Mouse (Mus musculus) megakaryocyte, adult 5-6 weeks (primary cell): ENCODE data around the gene Zfp948. TPM values are rescaled to one million over a fixed set of nuclear protein-coding genes. Genes with fewer than 3 reads are reported as not detected.
A peak's percentile ranks its signal among the peaks of the same experiment; 100 is the strongest.

Experiments
- ATAC-seq: 2 replicates; pipeline ENCODE4 v1.8.0; 2016; ENCODE audit warnings: mild to moderate bottlenecking, inconsistent platforms; ENCODE audit not compliant: poor library complexity, severe bottlenecking
- total RNA-seq, 2 experiments: library from RNA; stranded (forward) in 1 of 2; stranded (reverse) in 1 of 2; fragments of 153-499, 151-499 nt in 1 of 2; fragments of 221-1000, 200-1000 nt in 1 of 2; gene quantifications; 2 replicates each; pipeline versions ENCODE4 v1.2.3 to v1.2.4; 2015 to 2017

Zfp948 gene
- 2.0 and 3.4 TPM in 2 replicates for total RNA-seq (2015)
- total RNA-seq (2017) = 1.8 and 3.0 TPM in 2 replicates

DNA sequence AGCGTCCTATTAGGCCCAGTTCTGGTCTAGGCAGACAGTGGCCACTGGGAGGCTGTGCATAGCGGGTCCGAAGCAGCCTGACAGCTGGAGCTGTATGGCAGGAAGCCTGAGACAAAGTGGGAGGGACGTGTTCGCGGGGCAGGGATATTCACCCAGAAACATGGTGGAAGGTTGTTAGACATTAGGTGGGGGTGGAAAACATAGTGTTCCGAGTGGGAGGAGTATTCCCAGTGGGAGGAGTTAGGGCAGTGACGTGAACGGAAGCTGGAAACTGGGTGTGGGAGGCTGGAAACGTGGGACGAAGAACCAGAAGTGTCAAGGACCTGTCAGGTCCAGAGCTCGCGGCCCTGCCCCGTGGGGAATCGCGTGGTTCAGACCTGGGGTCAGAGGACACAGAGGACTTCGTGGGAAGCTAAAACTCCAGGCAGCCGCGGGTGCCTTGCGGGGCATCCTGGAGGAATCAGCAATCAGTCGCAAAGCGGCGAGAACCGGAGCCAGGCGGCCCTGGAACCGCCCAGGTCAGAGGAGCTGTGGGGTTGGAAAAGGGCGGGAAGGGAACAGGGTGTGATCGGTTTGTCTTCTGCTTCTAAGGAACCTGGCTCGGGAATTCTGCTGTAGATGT is at the start of gene Zfp948:
Gene Zfp948, plus strand, starts transcription at position 281 of the 622 bp plus-strand sequence.
- ATAC-seq = peak; percentile 86

DNA sequence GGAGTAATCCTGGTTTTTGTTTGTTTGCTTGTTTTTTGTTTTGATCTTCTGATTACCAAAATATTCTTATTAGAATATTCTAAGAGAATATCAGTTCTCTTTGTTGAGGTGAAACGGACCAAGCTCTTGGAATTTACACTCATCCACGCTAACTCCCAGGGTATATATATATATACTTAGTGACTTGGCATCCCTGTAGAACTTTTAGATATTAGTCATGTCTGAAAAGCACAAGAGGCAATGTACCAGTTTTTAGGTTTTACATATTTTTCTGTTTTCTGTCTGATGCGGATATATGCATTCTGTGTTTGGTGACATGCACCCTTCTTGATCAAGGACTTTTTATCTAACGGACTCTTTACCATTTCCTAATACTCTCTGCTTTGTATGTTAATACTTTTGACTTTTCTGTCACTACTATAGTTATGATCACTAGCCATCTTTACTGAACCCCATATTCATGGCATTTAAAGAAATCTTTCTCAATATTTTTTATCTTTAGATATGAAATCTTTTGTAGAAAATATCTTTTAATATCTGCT is 49.6 kb upstream of the Zfp948 start:
- no peak; the same call in 1 of the 2 replicates for ATAC-seq

DNA sequence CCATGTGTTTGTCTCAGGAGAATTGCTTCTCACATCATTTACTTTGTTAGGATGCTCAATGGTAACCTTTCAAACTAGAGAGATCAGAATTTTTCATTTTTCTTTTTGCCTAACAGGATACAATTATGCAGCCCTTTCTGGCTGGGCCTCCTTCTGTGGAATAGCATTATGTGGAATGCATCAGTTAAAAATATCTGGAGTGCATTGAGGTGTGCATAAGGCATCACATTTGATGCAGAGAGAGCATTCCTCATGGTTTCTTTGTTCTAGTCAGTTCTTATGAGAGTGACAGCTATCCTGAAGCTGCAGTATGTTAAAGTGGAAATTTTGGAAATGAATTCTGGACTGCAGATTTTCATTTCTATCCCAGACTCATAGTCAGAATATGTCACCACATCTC is 40.5 kb upstream of the Zfp948 start:
- no peak for ATAC-seq

DNA sequence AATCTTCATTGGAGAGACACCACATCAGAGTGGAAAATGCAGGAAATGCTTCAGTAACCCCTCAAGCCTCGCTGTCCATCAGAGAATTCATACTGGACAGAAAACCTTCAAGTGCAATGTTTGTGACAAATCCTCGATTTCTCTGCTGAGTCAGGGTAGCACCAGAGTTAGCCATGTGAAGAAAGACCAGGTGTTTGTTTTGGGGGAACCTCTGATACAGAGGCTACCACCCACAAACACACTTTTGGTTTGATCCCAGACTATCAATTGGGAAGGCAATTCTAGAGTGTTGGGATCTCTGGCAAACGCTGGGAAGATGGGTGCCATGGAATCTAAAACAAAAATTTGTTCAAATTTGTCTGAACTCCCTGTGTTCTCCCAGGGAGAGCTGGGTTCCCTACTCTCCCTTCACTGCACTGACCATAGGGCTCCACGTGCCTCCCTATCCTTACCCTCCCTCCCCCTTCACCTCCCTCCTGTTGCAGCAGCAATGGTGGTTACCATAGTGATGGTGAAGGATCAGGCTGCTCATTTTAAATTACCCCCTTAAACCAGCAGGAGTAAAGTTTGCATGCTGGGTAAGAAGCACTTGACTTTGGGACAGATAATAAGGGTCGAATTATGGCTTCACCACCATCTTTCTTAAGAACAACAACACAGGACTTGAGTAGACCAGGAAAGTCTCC is 36.0 kb upstream of the Zfp948 start:
- ATAC-seq = no peak

DNA sequence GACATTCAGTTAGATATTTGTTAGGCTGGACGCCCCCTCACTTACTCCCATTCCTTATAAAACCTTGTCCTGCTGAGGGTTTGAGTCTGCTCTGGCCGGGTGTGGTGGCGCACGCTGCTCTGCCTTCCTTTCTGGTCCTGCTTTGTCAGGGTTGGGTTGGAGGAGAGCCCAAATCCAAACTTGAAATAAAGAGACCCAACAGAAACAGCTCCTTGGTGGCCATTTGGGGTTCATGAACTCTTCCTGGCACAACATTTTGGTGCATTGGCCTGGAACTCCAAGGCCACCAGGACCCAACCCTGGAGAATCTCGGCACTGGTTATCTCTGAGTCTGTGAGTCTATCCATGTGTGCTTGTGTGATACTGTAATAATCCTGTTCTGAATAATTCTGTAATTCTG is 35.2 kb upstream of the Zfp948 start:
- ATAC-seq = no peak

DNA sequence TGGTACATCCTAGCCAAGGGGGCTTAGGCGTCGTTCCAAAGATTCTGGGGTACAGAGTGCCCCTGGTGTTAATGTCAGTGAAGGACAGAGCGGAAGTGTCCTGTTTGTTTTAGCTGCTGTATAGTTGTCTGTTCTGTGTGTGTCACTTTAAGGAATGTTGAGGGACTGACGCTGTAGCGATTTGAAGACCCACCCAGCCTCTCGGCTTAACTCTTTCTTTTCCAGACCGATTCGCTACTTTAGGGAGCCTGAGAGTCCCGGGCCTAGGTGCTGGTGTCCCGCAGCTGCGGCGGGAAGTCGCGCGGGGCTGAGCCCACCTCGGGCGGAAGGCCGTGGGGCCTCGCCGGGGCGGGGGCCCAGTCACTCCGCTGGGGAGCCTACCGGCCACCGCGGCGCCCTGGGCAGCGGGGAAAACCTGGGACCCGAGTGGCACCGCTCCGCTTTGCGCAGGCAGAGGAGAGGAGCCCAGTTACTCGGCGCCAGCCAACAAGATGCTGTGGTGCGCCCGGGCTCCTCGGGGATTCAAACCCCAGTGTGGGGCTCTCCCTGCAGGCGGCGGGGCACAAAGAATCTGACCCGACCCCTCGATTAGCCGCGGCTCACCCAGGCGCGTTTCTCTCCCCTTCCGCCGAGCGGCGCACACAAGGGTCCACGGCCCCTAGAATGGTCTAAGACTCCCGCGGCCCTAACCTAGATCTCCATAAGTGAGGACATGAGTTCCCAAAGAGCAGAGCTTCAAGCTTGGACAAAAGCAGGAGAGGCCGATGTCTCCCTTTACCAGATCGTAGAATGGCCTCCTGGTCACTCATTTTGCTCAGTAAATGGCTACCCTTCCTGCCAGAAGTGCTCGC is 34.5 kb upstream of the Zfp948 start:
- ATAC-seq = peak; percentile 50

DNA sequence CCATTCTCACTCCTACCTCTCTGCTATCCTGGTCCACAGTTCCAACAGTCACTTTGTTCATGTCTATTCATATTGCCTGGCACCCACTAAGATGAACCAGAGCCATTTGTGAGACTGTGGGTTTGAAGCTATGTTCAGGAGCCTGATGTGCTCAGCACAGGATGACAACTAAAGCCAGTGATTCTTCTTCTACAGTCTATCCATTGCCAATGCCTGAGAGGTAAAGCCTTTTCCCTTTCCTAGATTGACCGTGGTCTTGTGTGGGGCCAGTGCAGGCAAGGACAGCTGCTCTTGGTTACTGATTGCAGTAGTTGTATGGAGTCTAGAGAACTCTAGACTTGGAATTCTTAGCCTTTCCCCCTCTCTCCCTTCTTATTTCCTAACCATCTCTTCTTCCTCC is 32.8 kb upstream of the Zfp948 start:
- no peak for ATAC-seq

DNA sequence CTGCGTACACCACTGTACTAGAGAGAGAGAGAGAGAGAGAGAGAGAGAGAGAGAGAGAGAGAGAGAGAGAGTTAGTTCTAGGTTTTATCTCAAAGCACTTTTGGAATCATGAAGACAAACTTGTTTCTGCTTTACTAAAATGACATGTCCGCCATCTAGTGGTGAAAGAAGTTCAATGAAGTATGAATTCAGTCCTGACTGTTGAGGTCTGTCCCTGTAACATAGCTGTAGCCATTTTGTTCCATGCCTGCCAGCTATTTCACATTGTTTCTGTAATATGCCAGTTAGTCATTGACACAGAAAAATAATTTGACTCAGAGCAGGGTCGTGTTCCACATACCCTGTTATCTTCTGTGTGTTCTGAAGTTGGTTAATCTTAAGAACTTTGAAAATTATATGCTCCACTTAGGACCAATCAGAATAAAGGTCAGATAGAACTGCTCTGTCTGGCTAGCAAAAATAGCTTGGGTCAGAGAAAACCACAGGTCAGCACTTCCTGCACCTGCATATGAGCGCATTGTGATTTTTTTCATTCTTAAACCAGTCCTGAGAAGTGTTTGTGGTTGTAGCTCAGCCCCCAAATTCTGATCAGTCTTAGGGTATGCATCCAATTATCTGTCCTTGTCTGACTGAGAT is 32.2 kb upstream of the Zfp948 start:
- peak; percentile 46 for ATAC-seq

DNA sequence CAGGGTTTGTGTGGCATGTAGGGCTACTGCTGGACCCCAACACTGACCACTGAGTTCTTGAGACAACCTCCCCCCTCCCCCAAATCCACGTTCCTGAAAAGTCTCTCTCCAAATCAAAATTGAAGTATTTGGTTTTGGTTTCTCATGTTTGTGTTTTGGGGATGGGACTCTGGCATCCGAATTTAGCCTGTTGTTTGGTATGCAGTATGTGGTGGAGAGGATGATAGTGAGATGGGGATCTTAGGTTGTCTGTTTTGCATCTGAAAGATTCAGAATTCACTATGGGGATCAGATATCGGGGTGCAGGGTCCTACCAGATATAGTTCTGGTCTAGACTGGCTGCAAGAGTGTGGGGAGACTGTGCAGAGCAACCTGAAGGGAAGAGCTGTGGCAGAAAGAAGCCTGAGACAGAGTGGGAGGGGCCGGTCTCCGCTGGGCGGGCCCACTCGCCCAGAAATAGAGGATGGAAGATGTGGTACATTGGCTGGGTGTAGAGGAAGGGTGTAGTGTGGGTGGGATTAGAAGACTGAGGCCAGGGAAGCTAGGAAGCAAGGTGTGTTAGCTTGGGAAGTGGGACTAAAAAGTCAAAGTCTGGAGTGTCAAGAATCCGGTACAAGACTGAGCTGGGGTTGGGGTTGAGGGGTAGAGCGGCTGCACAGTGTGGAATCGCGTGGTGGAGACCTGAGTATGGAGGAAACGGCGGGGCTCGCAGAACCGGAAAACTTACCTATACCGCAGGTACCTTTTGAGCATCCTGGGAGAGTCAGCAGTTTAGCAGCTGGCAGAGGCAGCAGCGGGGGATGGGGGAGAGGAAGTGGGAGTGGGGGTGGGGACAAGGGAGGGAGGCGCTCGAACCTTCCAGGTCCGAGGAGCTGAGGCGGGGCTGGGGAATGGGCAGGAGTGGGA is 31.5 kb upstream of the Zfp948 start, which contains the start of gene Zfp52:
Gene Zfp52, plus strand, starts transcription at position 444 of the 906 bp plus-strand sequence.
- ATAC-seq = peak; percentile 62

DNA sequence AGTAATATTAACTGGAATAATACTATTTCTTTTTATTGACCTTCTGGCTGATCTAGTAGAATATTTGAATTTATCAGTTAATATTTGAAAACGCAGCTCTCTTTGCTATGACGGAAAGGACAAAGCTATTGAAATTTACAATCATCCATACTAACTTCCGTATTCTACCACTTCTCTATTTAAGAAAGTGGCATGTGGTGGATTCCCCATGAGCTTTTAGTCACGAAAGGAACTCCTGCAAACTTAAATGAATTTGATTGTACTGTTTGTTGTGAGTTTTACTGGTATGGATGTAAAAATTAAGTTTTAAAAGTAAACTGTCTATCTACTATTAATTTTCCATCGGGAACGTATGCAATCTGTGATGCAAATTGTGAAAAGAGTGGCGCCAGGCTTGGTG is 30.7 kb upstream of the Zfp948 start:
- ATAC-seq = no peak

DNA sequence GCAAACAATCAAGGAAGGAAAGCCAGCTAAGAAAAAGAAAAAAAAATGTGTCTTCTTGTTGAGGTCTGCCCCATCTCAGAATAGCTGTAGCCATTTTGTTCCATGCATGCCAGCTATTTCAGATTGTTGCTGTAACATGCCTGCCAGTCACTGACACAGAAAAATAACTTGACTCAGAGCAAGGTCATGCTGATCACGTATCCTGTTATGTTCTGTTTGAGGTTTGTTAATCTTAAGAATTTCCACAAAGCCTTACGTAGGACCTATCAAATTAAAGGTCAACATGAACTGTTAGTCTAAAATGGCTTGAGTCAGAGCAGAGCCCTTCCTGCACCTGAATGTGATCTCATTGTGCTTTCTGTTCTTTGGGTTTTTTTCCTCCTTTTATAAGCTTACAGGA is 30.1 kb upstream of the Zfp948 start:
- ATAC-seq = no peak

DNA sequence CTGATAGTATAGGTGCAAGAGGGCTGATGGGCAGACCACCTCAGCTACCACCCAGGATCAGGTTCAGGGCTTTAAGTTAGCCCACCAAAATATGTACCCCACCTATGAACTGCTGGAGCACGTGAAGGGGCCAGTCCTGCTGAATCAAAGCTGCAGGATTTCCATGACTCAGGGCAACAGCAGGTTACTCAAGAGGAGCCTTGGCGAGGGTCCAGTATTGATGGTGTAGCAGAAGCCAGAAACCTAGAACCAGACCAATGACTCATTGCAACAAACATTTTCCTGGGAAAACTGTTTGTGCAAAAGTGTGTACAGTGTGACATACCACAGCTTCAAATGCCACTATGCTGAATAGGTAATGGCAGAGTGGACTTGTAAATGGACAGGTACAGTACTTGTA is 9.0 kb upstream of the Zfp948 start:
- ATAC-seq = no peak

DNA sequence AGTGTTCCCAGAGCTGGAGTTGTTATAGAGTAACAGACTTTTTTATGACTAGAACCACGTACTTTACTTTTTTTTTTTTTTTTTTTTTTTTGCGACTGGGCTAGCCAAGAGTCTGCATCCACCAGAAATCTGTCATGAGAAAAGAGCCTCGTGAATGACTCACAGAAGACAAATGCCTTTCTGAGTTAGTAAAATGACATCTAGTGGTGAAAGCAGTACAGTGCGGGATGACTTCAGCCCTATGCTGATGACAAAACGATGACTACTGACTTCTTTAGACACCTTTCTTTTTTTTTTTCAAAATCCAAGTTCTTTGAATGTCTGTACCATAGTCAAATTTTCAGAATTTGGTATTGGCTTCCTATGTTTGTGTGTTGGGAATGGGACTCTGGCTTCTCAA is 588 bp upstream of the Zfp948 start:
- ATAC-seq = peak; percentile 89

DNA sequence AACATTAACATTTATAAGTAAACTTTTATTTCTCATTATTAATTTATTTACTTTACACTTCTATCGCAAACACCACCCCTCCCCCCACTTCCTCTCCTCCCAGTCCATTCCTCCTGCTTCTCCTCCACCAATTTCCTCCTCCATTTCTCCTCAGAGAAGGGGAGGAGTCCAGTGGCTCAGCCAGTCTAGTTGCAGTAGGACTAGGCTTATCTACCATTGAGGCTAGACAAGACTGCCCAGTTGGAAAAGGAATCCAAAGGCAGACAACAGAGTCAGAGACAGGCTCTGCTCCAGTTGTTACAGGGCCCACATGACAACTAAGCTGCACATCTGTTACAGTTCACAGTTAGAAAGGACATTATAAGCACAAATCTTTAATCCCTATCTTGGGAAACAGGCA is 888 bp downstream of the Zfp948 start:
- no peak for ATAC-seq

DNA sequence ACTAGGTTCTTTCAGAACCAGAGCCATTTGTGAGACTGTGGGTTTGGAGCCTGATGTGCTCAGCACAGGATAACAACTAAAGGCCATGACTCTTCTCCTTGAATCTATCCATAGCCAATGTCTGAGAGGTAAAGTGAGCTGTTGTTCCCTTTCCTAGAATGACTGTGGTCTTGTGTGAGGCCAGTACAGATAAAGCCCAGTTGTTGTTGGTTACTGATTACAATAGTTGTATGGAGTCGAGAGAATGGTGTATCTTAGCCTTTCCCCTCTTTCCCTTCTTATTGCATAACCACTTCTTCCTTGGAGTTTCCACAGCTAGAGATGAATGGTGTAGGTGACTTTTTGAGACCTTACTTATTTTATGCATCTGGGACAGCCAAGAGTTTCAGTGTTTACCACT is 12.3 kb downstream of the Zfp948 start:
- no peak for ATAC-seq

DNA sequence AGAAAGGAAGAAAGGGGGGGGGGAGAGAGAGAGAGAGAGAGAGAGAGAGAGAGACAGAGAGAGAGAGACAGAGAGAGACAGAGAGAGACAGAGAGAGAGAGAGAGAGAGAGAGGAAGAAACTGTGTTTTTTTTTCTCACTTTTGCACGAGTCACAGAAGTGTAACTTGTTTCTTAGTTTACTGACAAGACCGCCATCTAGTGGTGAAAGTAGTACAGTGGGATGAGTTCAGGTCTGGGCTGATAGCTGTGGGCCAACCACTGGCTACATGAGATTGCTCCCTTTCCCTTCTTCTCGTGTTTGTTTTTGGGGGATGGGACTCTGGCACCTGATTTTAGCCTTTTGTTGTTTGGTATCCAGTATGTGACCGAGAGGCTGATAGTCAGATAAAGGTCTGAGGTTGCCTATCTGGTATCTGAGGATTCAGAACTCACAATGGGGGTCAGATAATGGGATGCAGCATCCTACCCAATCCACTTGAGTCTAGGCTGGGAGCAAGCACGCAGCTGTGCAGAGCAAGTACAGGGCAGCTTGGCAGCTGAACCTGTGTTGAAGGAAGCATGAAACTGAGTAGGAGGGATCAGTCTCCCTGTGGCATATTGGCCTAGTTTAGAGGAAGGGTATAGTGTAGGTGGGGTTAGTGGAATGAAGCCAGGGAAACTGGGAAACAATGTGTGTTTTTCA is 12.8 kb downstream of the Zfp948 start:
- ATAC-seq = peak; percentile 98

DNA sequence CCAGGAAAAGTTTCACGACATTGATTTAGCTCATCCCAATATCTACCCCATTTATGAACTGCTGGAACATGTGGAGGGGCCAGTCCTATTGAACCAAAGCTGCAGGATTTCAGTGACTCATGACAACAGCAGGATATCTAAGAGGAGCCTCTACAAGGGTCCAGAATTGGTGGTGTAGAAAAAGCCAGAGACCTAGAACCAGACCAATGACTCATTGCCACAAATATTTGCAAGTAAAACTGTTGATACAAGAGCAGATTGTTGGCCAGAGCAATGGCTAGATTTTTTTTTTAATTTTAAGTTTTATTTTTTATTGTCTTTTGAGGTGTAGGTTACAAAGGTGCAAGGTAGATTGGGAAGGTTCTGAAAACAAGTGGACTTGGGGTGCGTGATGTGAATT is 18.7 kb downstream of the Zfp948 start:
- ATAC-seq = no peak

DNA sequence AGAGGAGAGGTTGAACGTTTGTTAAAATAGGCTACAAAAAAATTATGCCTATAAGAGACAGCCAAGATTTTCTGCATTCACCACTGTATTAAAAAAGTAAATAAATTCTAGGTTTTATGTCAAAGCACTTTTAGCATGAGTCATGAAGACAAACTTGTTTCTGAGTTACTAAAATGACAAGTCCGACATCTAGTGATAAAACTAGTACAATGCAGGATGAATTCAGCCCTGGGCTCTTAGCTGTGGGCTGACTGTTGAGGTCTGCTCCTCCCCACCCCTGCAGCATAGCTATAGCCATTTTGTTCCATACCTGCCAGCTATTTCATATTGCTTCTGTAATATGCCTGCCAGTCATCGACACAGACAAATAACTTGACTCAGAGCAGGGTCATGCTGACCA is 49.5 kb downstream of the Zfp948 start:
- ATAC-seq = no peak

DNA sequence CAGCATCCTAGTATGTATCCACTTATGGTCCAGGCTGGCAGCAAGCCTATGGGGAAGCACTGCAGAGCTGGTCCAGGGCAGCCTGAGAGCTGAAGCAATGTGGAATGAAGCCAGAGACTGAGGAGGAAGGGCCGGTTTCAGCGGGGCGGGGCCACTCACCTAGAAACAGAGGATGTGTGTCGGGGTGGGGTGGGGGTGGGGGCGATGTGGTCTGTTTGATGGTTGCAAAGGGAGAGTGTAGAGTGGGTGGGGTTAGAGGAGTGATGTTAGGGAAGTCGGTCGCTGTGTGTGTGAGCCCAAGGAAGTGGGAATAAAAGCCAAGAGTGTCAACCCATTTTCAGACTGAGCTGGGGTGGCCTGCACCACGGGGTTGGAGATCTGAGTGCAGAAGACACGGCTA is 50.5 kb downstream of the Zfp948 start:
- peak; percentile 68 for ATAC-seq
